Mouse (Mus musculus) spleen, adult 2 months (tissue): ENCODE results near the gene Mprip.

Experiments
- CTCF ChIP-seq: fragments of 200-500 bp; IDR thresholded peaks from 2 replicates; pipeline ENCODE4 v1.5.1; 2011; ENCODE audit warnings: mild to moderate bottlenecking, inconsistent platforms; ENCODE audit not compliant: insufficient read depth, insufficient read length, insufficient replicate concordance; ENCODE audit errors: extremely low read depth
- POLR2A ChIP-seq: fragments of 200-500 bp; IDR thresholded peaks from 2 replicates; pipeline ENCODE4 v1.6.1; 2011; ENCODE audit warnings: low read depth, low read length, inconsistent platforms

DNA sequence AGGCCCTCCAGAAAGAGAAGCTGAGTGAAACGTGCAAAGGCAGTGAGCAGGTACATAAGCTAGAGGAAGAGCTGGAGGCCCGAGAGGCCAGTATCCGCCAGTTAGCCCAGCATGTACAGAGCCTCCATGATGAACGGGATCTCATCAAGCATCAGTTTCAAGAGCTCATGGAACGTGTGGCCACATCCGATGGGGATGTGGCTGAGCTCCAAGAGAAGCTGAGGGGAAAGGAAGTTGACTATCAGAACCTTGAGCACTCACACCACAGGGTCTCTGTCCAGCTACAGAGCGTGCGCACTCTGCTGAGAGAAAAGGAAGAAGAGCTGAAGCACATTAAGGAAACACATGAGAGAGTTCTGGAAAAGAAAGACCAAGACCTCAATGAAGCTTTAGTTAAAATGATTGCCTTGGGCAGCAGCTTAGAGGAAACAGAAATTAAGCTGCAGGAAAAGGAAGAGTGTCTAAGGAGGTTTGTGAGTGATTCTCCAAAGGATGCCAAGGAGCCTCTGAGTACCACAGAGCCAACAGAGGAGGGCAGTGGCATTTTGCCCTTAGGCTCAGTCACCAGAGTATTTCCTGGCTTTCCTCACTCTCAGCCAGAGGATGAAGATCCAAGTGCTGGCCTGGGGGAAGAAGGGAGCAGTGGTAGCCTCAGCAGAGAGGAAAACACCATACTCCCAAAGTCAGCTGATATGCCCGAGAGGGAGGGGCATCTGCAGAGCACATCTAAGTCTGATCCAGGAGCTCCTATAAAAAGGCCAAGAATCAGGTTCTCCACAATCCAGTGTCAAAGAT, 97.3 kb downstream of the Mprip start:
- no peak for TF ChIP-seq POLR2A
- TF ChIP-seq CTCF = no peak
